Mouse (Mus musculus) liver, embryonic 16.5 days (tissue): ENCODE data around the gene Srrm1. TPM values are rescaled to one million over a fixed set of nuclear protein-coding genes. Genes with fewer than 3 reads are reported as not detected.

Experiments used
- ATAC-seq: fragments of 200-750 bp; cut with Nextera tagmentation; 2 replicates; pipeline ENCODE4 v1.8.0; 2017; ENCODE audit warnings: low read depth, mild to moderate bottlenecking, moderate number of reproducible peaks, moderate library complexity
- H3K27ac ChIP-seq: fragments of 300-500 bp; sonication (generic); 2 replicates; pipeline ENCODE4 v1.5.1; 2014; ENCODE audit warnings: mild to moderate bottlenecking, low read length
- H3K27me3 ChIP-seq: fragments of 300-500 bp; sonication (generic); 2 replicates; pipeline ENCODE4 v1.6.1; 2014; ENCODE audit warnings: low read depth, low read length, mixed read lengths; ENCODE audit not compliant: control insufficient read depth, insufficient read depth
- H3K36me3 ChIP-seq: fragments of 300-500 bp; sonication (generic); 2 replicates; pipeline ENCODE4 v1.6.1; 2014; ENCODE audit warnings: mild to moderate bottlenecking; ENCODE audit not compliant: control insufficient read depth, insufficient read depth
- H3K4me1 ChIP-seq: fragments of 300-500 bp; sonication (generic); 2 replicates; pipeline ENCODE4 v1.6.1; 2014; ENCODE audit warnings: low read depth, low read length, mixed read lengths; ENCODE audit not compliant: control insufficient read depth
- H3K4me2 ChIP-seq: fragments of 300-500 bp; sonication (generic); 2 replicates; pipeline ENCODE4 v1.6.1; 2014; ENCODE audit warnings: low read depth, low read length, mixed read lengths
- H3K4me3 ChIP-seq: fragments of 300-500 bp; sonication (generic); 2 replicates; pipeline ENCODE4 v1.5.1; 2014; ENCODE audit warnings: low read depth, mild to moderate bottlenecking, low read length
- H3K9ac ChIP-seq: fragments of 300-500 bp; sonication (generic); 2 replicates; pipeline ENCODE4 v1.6.1; 2014; ENCODE audit warnings: low read depth, low read length
- H3K9me3 ChIP-seq: fragments of 300-500 bp; sonication (generic); replicated peaks from 2 replicates; pipeline ENCODE4 v1.6.1; 2016; ENCODE audit warnings: low read length; ENCODE audit not compliant: control insufficient read depth
- WGBS: fragments of 180-500 bp; shearing (Covaris S2); extraction: QIAGEN DNeasy Blood & Tissue Kit; methylation state at CpG from one replicate; pipeline ENCODE4 v1.1.7; 2014; ENCODE audit not compliant: insufficient replicate concordance; 5-methylcytosine and 5-hydroxymethylcytosine counted together
- polyA plus RNA-seq: library from polyadenylated mRNA; unstranded; fragments of >200 nt; fragmentation: Nextera tagmentation; extraction: Ambion mirVana; gene quantifications from 2 replicates; pipeline ENCODE4 v1.2.1, GENCODE M21; 2015

Gene Srrm1
- polyA plus RNA-seq, 1 experiment from 2014 or later = 93.8 TPM

DNA sequence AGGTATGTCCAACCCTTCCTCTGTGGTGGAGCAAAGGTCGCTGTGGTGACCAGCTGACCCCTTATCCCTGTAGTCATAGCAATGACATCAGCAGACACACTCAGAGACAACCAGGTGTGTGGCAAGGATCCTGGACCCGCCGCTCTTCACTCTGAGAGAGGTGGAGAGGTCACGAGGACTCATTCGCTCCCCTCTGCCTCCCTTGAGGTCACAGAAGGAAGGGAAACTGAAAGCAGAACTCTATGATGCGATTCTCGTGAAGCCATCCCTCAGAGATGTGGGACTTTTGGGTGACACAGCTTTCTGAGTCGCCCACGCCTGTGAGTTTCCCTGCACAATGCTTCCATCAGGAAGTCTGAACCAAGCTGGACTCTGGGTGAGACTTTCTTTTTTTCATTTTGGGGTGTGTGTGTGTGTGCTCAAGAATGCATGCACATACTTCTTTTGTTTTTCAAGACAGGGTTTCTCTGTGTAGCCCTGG, 39.3 kb downstream of the Srrm1 start:
- H3K4me3 ChIP-seq = peak overlapping the region; percentile 42
- ATAC-seq = peak; percentile 16
- WGBS = 12% methylated on average over 9 of the region's 9 CpGs
- H3K27me3 ChIP-seq = no peaks in the 10 kb centered on the region
- H3K9me3 ChIP-seq = peaks cover 4% of the 10 kb centered on the region; the same call in 1 of the 2 replicates
- H3K36me3 ChIP-seq = peaks cover 29% of the 10 kb centered on the region
- peak overlapping the region; percentile 66 for H3K4me2 ChIP-seq
- H3K9ac ChIP-seq = peak overlapping the region; percentile 43
- H3K4me1 ChIP-seq = peaks cover 32% of the 10 kb centered on the region
- H3K27ac ChIP-seq = peak overlapping the region; percentile 80

DNA sequence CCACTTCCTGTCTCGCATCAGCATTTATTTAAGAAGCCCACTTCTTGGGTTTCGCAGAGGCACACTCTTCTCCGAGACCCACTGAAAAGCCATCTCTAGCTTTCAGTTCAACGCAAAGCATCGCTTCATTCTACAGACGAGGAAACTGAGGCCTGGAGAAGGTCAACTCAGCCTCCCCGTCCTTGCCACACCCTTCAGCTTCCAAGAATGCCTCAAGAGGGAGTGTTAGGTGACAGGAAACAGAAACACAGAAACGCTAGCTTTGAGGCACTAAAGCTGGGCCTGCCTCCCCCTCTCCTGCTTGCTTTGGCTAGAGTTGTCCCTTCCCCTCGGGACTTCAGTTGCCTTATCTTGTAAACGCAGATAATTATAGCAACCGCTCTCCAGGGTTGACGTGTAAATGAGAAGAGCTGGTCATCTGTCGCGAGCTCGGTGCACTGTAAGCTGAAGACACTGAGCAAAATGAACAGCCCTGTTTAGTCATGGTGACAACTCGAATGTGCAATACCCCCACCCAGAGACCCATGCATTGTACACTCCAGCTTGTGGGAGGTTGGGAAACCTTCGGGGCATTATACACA, 39.9 kb downstream of the Srrm1 start:
- H3K9me3 ChIP-seq = peaks cover 4% of the 10 kb centered on the region; the same call in 1 of the 2 replicates
- H3K4me2 ChIP-seq = peak overlapping the region; percentile 66
- peak overlapping the region; percentile 43 for H3K9ac ChIP-seq
- H3K27ac ChIP-seq = peak overlapping the region; percentile 80
- H3K27me3 ChIP-seq = no peaks in the 10 kb centered on the region
- WGBS = 10% methylated on average over 17 of the region's 17 CpGs
- H3K4me1 ChIP-seq = peaks cover 32% of the 10 kb centered on the region
- ATAC-seq = peak; percentile 57
- H3K36me3 ChIP-seq = peaks cover 23% of the 10 kb centered on the region
- peak overlapping the region; percentile 42 for H3K4me3 ChIP-seq

DNA sequence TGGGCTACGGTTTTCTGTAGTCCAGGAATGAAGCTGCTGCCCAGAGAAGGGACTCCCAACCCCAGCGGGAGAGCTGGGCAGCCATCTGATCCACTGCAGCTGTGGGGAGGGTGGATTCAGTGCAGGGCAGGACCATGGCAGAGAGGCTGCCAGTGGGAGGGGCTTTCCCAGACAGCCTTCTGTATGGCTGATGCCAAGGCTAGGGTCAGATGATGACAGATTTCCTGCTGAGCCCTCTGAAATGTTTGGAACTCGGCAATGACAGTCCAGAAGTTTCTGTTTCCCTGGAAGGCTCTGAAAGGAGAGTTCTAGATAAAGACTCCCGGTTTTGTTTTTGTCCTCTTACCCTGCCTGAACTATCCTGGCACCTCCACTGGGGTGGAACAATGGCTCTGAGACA, 40.4 kb downstream of the Srrm1 start:
- Histone ChIP-seq H3K27me3 (no peaks in the 10 kb centered on the region), H3K36me3 (peaks cover 22% of the 10 kb centered on the region), H3K4me3 (peak overlapping the region; percentile 42), H3K27ac (peak overlapping the region; percentile 80), H3K9ac (peak overlapping the region; percentile 43), H3K4me2 (peak overlapping the region; percentile 66), H3K4me1 (peaks cover 32% of the 10 kb centered on the region), H3K9me3 (peaks cover 4% of the 10 kb centered on the region; the same call in 1 of the 2 replicates)
- WGBS = 23% methylated on average over 4 of the region's 4 CpGs
- peak; percentile 65 for ATAC-seq

DNA sequence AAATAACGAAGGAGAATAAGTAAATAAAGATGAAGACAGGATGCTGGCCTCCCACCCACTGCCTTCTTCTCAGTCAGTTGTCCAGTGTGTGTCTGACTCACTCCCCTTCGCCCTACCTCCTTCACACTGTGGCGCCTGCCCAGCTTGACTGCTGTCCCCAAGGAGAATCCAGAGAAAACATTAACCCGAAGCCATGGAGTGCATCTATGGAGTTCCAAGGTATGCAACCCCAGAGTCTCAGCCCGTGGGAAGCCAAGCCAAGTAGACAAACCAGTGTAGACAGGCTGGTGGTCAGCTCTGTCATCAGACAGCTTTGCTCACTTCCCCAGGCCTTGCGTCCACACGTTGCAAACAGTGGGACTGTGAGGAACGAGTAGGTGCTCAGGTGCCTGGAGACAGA, 42.8 kb downstream of the Srrm1 start:
- H3K27ac ChIP-seq = no peak overlapping the region

DNA sequence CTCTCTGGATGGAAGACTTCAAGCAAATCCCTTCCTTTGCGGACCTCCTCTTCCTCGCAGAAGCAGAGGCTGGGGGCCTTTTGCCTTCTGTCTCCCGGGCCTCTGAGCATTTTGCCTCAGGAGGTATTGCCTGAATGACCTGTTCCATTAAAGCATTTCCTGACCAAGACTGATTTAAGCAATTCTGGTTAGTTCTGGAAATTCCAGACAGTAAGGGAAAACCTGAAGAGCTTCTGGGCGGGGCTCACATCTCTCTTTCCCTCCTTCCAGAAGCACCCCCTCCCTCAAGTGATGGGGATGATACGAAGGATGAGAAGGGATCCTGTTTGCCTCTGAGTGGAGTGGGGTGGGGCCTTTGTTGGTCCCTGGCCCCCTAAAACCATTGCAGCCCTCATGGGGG, 43.4 kb downstream of the Srrm1 start:
- no peak overlapping the region for H3K27ac ChIP-seq
- no peak for ATAC-seq
- H3K4me2 ChIP-seq = no peak overlapping the region
- no peaks in the 10 kb centered on the region for H3K9me3 ChIP-seq
- H3K4me3 ChIP-seq = no peak overlapping the region
- H3K9ac ChIP-seq = no peak overlapping the region
- 65% methylated on average over 5 of the region's 5 CpGs for WGBS
- H3K36me3 ChIP-seq = no peaks in the 10 kb centered on the region
- H3K27me3 ChIP-seq = no peaks in the 10 kb centered on the region
- peaks cover 34% of the 10 kb centered on the region for H3K4me1 ChIP-seq

More for the DNA sequence above, 42.8 kb downstream of the Srrm1 start:
- Histone ChIP-seq H3K9me3 (peaks cover 4% of the 10 kb centered on the region; the same call in 1 of the 2 replicates), H3K4me3 (no peak overlapping the region), H3K9ac (no peak overlapping the region), H3K36me3 (peaks cover 6% of the 10 kb centered on the region), H3K4me2 (no peak overlapping the region), H3K27me3 (no peaks in the 10 kb centered on the region), H3K4me1 (peaks cover 38% of the 10 kb centered on the region)
- no peak for ATAC-seq
- WGBS = 78% methylated on average over 8 of the region's 8 CpGs

DNA sequence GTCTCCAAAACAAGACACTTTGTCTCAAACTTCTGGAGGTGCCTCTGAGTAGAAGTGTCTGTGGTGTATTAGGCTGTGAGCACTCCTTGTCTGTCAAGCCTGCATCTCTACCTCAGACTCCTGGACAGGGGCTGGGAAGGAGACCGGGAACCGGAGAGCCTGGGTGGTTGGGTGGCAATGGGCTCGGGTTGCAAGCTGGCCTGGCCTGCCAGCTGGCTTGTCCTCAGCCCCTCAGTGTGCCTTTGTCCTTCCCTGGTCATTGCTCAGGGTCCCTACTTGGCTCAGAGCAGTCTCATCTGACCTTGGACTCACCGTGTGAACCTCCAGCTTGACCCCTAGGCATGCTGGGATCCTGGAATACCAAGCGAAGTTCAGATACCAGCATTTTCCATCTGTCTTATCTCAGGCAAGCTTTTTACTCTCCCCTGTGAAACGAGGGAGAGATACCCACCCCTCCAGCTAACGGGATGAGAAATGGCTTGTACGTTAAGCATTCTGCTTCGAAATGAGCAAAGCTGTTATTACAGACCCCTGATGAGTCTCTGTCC, 43.9 kb downstream of the Srrm1 start:
- no peak overlapping the region for H3K4me2 ChIP-seq
- no peak for ATAC-seq
- no peak overlapping the region for H3K27ac ChIP-seq
- peaks cover 29% of the 10 kb centered on the region for H3K4me1 ChIP-seq
- H3K4me3 ChIP-seq = no peak overlapping the region
- no peaks in the 10 kb centered on the region for H3K27me3 ChIP-seq
- 65% methylated on average over 9 of the region's 9 CpGs for WGBS
- H3K9me3 ChIP-seq = no peaks in the 10 kb centered on the region
- H3K36me3 ChIP-seq = no peaks in the 10 kb centered on the region
- no peak overlapping the region for H3K9ac ChIP-seq

DNA sequence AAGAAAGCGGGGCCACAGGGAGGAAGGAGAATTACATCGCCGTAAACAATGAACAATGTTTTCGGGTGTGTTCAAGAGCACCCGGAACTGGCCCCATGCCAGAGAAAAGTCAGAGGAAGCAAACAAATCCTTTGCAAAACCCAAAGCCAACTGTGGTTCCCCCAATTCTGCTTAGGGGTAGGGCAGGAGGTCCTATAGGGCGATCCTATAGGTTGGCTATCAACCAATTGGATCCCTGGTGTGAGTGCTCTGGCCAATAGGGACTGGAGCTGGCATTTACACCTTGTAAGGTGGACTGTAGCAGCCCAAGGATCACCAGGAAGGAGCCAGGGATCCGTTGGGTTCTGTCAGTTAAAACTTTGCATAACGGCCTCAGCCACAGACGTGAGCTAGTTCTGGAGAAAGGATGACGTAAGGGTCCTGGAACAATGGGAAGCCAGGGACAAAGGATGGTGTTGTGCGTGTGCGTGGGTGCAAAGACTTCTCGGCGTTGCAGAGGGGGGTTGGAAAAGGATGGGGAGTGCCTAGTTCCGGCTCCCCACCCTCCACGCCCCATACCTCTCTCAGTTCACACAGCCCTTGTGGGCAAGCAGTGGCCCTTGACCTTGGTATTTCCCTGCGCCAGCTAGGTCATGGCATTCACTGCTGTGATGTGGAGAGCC, 46.0 kb downstream of the Srrm1 start:
- H3K36me3 ChIP-seq = no peaks in the 10 kb centered on the region
- H3K9ac ChIP-seq = no peak overlapping the region
- no peaks in the 10 kb centered on the region for H3K9me3 ChIP-seq
- H3K4me2 ChIP-seq = peak overlapping the region; percentile 2; the same call in 1 of the 2 replicates
- H3K4me3 ChIP-seq = no peak overlapping the region
- no peaks in the 10 kb centered on the region for H3K27me3 ChIP-seq
- H3K27ac ChIP-seq = no peak overlapping the region
- 47% methylated on average over 17 of the region's 17 CpGs for WGBS
- ATAC-seq = peak; percentile 72
- H3K4me1 ChIP-seq = peaks cover 8% of the 10 kb centered on the region

DNA sequence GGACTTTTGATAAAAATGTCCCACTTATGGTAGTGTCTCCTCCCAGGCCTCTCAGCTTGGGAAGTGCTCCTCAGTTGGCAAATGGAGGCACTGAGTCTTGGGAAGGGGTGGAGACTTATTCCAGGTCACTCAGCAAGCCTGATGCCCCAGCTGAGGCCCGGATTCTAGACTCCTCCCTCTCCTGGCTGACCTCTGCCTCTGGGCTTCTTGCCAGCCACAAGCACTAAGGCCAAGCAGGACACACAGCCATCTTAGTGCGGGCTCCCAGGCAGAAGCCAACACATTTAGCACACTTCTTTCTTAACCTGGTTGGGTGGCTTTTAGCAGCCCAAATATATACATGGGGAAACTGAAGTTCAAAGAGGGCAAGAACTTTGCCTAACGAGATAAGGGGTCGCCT, 46.6 kb downstream of the Srrm1 start:
- Histone ChIP-seq H3K9me3 (no peaks in the 10 kb centered on the region), H3K27me3 (no peaks in the 10 kb centered on the region), H3K4me1 (peaks cover 6% of the 10 kb centered on the region; the same call in 1 of the 2 replicates), H3K4me2 (peak overlapping the region; percentile 2; the same call in 1 of the 2 replicates), H3K27ac (no peak overlapping the region), H3K9ac (no peak overlapping the region), H3K36me3 (no peaks in the 10 kb centered on the region), H3K4me3 (no peak overlapping the region)
- peak; percentile 55 for ATAC-seq
- 41% methylated on average over 4 of the region's 4 CpGs for WGBS

DNA sequence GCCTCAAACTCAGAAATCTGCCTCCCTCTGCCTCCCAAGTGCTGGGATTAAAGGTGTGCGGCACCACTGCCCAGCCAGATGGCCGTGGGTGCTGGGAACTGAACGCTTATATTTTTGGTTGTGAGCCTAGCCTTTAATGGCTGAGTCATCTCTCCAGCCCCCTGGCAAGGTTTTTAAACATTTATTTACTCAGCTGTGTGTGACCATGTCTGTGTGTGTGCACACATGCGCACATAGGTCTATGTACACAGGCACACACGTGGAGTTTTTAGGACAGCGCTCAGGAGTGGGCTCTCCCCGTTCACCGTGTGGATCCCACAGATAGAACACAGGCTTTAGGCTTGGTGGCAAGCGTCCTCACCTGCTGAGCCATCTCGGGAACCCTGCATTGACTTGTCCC, 50.9 kb downstream of the Srrm1 start:
- no peak for ATAC-seq
- H3K27ac ChIP-seq = no peak overlapping the region
- WGBS = 70% methylated on average over 10 of the region's 10 CpGs

More for the DNA sequence above, 50.9 kb downstream of the Srrm1 start:
- Histone ChIP-seq H3K27me3 (no peaks in the 10 kb centered on the region), H3K4me2 (no peak overlapping the region), H3K9ac (no peak overlapping the region), H3K4me1 (peaks cover 19% of the 10 kb centered on the region), H3K36me3 (no peaks in the 10 kb centered on the region), H3K4me3 (no peak overlapping the region), H3K9me3 (no peaks in the 10 kb centered on the region)
